Mouse (Mus musculus): ENCODE results near the gene Sbno1.

DNA sequence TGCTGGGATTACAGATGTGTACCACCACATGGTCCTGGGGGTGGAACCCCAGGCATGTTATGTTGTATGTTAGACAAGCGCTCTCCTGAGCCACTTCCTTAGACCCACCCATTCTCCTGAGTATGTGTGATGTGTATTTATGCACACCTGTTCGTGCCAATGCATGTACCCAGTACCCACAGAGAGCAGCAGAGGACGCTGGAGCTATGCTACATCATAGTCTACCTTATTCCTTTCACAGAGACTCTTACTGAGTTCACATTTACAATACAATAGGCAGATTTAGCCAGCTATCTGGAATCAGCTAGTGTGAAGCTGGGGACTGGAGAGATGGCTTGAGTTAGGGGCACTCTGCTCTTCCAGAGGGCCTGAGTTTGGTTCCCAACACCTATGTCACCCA lies 69.1 kb downstream of the Sbno1 start:
- TF ChIP-seq CTCF (IDR thresholded peaks at IDR 0.05; ENCODE audit: borderline replicate concordance, control insufficient read depth, extremely low read depth, insufficient read depth, low read length, poor library complexity) (no peak), POLR2A (IDR thresholded peaks at IDR 0.05; ENCODE audit: control insufficient read depth, extremely low read depth, insufficient read depth, low read length, poor library complexity) (no peak)
